Mouse (Mus musculus) embryo, embryonic 10 days (tissue): ENCODE measurements at regions not wholly inside any gene's neighbourhood (a gene's known extent, or its start where the extent isn't known, plus 50 kb on each side); places are given as distances from the start of the nearest gene placed in this dataset.
A peak's percentile ranks its signal among the peaks of the same experiment; 100 is the strongest.

Experiments
- DNase-seq: peaks from one replicate; pipeline ENCODE4 v3.0.0-alpha.2; 2015; ENCODE audit warnings: low spot score

GRCm38 (mm10) chr3:41413771-41414170, 141.8 kb upstream of the Jade1 start:
- DNase-seq, result no peak

- no peak for DNase-seq
These were observed 142.8 kb upstream of the Jade1 start for GRCm38 (mm10) chr3:41412698-41413097.

- DNase-seq, result peak; percentile 21
These were observed 146.5 kb upstream of the Jade1 start for GRCm38 (mm10) chr3:41408821-41409737.

GRCm38 (mm10) chr3:41408423-41408820, 147.1 kb upstream of the Jade1 start:
- DNase-seq, result peak; percentile 68

GRCm38 (mm10) chr3:41407988-41408387, 147.5 kb upstream of the Jade1 start:
- no peak for DNase-seq

GRCm38 (mm10) chr3:41407520-41407919, 148.0 kb upstream of the Jade1 start:
- DNase-seq, result no peak

- no peak for DNase-seq
These were observed 153.7 kb upstream of the Jade1 start for GRCm38 (mm10) chr3:41401881-41402280.

- DNase-seq, result no peak
These were observed 165.7 kb upstream of the Jade1 start for GRCm38 (mm10) chr3:41389868-41390267.

GRCm38 (mm10) chr3:41387469-41388212, 167.9 kb upstream of the Jade1 start:
- no peak for DNase-seq

- no peak for DNase-seq
These were observed 169.2 kb upstream of the Jade1 start for GRCm38 (mm10) chr3:41386299-41386698.

GRCm38 (mm10) chr3:41384410-41384809, 171.1 kb upstream of the Jade1 start:
- no peak for DNase-seq

GRCm38 (mm10) chr3:41378576-41378975, 177.0 kb upstream of the Jade1 start:
- DNase-seq, result no peak

- no peak for DNase-seq
These were observed 177.6 kb upstream of the Jade1 start for GRCm38 (mm10) chr3:41377826-41378406.

GRCm38 (mm10) chr3:41376848-41377582, 178.5 kb upstream of the Jade1 start:
- DNase-seq, result peak; percentile 20

- DNase-seq, result no peak
These were observed 180.2 kb upstream of the Jade1 start for GRCm38 (mm10) chr3:41375230-41375930.

- DNase-seq, result no peak
These were observed 182.3 kb upstream of the Jade1 start for GRCm38 (mm10) chr3:41373198-41373597.

- no peak for DNase-seq
These were observed 187.0 kb upstream of the Jade1 start for GRCm38 (mm10) chr3:41368351-41369101.

GRCm38 (mm10) chr3:41366764-41367163, 188.8 kb upstream of the Jade1 start:
- no peak for DNase-seq

- no peak for DNase-seq
These were observed 189.3 kb upstream of the Jade1 start for GRCm38 (mm10) chr3:41366264-41366663.

- DNase-seq, result no peak
These were observed 190.2 kb upstream of the Jade1 start for GRCm38 (mm10) chr3:41365145-41365830.
